Mouse (Mus musculus) adrenal gland, postnatal 36 days (tissue): Measurements from ENCODE around the gene Amigo2. TPM values are rescaled to one million over a fixed set of nuclear protein-coding genes. Genes with fewer than 3 reads are reported as not detected.

ENCODE experiments used
- DNase-seq, 2 experiments: peaks; one replicate each; pipeline ENCODE4 v3.0.0; 2021; ENCODE audit warnings: mixed read lengths in 1 of 2
- total RNA-seq, 2 experiments: library from RNA; stranded (reverse); gene quantifications; 2 replicates each; pipeline ENCODE4 v1.2.3; 2021

Gene Amigo2
- total RNA-seq, 2 experiments from 2014 or later: 7.0 to 12.0 TPM

GRCm38 (mm10) chr15:97267094-97267695 is 20.1 kb upstream of the Amigo2 start:
- no peak for DNase-seq

DNA sequence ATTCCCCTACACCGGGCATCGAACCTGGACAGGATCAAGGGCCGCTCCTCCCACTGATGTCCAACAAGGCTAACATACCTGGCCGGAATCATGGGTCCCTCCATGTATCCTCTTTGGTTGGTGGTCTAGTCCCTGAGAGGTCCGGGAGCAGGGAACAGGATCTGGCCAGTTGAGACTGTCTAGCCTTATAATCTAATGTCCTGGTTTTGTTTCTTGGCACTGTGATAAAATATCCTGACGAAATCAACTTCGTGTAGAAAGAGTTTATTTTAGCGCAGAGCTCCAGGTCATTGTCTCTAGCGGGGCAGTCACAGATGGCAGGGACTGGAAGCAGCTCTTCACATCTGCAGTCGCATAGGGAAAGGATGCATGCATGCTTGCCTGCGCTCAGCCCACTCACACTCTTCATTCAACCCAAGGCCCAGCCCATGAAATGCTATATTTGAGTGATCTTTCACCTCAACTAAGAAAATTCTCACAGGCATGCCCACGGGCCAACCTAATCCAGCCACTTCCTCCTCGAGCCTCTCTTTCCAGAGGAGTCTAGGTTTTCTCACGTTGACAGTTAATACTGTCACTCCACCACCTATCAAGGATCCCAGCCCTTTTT is 19.3 kb upstream of the Amigo2 start:
- no peak for DNase-seq

- no peak for DNase-seq
Measured at GRCm38 (mm10) chr15:97262251-97262650, 15.2 kb upstream of the Amigo2 start.

DNA sequence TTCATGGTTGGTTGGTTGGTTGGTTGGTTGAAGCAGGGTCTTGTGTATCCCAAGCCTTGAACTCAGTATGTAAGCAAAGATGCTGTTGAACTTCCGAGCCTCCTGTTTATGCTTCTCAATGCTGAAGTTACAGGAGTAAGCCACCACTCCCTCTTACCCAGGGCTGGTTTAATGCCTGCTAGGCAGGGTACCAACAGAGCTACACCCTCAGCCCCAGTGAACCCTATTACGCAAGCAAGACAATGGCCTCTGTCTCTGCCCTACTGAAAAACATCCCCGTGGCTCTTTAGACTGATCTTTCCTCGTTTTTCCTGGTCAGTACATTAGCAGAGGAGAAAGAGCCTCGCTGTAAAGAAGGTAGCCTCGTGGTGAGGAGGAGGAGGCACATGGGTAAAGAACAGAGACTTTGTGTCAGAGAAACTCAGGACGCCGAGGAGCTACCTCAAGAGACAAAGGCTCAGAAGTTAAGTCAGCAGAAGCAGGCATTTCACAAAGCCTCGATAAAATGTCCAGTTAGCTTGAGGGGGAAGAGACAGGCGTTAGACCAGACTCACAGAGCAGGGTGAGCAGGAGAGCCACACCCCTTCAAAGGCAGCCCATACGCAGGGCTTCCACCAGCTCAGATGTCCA is 13.0 kb upstream of the Amigo2 start:
- no peak for DNase-seq

- DNase-seq: peak in 1 of 2 experiments; percentile 28
Measured at GRCm38 (mm10) chr15:97259300-97259699, 12.2 kb upstream of the Amigo2 start.

GRCm38 (mm10) chr15:97258483-97259230 is 11.6 kb upstream of the Amigo2 start:
- no peak for DNase-seq

GRCm38 (mm10) chr15:97257206-97257775 is 10.2 kb upstream of the Amigo2 start:
- DNase-seq: no peak

GRCm38 (mm10) chr15:97256411-97256810 is 9.3 kb upstream of the Amigo2 start:
- no peak for DNase-seq

DNA sequence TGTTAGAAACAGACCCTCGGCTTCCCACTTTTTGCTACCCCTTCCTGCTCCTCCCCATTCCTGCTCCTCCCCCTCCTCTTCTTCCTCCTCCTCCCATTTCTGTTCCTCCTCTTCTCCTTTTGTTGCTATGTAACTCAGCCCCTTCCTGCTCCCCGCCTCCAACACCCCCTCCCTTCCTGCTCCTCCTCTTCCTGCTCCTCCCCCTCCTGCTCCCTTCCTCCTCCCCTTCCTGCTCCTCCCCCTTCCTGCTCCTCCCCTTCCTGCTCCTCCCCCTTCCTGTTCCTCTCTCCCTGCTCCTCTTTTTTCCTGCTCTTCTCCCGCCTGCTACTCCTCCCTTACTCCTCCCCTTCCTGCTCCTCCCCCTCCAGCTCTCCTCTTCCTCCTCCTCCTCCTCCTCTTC is 8.7 kb upstream of the Amigo2 start:
- no peak for DNase-seq

GRCm38 (mm10) chr15:97254375-97254774 is 7.3 kb upstream of the Amigo2 start:
- DNase-seq: no peak

DNA sequence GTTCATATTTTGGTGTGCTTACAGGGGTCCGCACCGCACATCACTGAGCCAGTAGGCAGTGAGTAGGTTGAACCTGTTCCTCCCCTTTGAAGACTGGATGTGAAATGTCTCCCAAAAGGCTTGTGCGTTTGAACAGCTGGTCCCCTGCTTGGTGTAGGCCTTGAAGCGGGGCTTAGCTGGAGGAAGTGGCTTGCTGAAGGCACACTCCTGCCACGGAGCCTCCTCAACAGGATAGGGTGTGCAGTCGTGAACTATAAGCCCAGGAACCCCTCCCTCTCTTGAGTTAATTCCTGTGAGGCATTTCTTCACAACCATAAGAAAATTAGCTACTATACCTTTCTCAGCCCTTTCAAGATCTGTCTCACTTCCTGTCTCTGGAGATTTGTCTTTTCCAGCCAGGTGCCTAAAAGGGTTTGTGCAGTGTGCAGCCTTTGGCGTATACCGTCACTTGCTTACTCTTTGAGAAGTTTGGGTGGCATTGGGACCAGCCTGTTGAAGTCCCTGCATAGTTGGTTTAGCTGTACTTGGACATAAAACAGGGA is 5.5 kb upstream of the Amigo2 start:
- DNase-seq: no peak

DNA sequence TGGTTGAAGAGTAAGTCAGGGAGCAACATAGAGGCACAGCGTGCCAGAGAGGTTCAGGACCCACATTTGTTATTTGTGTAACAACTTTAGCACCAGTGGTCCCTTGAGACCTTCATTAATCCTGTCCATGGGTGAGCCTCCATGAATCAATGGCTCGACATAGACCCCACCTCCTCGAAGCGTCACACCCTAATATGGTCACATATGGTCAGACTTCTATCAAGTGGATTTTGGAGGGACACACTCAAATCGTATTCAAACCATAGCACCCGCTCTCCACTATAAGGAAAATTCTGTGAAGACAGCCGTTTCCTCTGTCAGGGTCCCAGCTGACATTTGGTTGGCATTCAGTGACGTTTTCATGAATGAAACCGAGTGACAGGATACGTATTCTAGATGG is 2.2 kb upstream of the Amigo2 start:
- DNase-seq: no peak

DNA sequence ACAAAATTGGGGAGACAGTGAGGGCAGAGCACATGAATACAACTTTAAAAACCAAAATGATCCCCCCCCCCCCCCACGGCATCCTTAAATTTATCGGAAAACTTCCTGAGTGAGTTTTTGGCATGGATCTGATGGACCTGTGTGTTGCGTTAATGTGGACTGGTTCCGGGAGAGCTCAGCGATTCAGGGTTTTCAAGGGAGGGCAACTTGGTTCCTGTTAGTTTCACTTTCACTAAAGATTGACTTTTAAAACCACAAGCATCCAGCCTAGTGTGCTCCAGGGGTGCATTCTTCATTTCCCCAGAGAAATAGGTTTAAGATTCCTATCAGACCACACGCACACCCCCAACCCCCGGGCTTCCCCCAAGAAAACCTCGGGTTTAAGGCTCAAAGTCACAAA is 1.2 kb upstream of the Amigo2 start:
- DNase-seq: peak; percentile 30 to 34

DNA sequence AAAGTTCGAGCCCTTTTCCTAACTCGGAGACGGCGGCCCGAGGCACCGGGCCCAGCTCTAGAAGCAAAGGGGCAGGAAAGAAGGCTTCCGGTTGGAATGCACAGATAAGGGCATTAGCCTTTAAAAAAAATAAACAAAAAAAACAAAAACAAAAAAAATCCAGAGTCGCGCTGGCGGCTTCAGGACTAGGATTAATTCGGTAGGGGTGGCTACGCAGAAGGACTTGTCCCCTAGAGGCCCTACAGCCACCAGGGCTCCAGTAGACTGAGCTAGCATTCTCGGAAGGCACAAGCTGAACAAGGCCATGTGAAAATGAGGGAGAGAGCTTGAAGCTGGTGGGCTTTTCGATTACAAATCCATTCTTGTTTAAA is 689 bp upstream of the Amigo2 start:
- DNase-seq: peak; percentile 43 to 48

DNA sequence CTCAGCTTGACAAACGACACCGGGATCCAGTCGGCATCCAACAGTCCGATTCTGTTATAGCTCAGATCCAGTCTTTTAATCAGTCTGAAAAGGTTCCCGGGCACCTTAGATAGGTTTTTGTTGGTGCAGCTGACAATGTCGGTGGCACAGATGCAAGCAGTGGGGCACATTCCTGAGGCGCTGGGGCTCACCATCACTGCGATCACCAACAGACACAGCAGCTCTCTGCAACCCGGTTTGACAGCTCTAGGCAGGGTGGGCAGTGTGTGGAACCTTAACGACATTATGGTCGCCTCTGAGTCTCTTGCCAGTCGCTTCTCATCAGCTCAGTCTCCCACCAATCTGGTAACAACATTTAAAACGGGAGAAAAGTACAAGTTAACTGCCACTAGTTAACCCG is 831 bp downstream of the Amigo2 start:
- DNase-seq: no peak

DNA sequence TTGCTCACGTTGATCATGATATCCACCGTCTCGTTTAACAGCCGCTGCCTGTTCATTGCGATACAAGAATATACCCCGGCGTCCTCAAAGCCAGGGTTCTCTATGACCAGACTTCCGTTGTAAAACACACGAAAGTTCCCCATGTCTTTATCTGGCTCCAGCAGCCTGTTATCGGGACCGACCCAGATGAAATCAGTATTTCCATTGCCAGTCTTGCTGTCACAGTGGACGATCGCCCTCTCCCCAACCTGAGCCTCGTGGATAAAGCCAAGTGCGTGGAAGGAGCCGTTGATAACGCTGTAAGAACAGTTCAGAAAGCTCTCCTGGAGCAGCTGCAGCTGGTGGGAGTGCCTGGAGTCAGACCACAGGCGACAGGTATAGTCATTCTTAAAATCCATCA is 1.7 kb downstream of the Amigo2 start:
- DNase-seq: no peak

- DNase-seq: peak; percentile 57 to 83
Measured at GRCm38 (mm10) chr15:97236943-97237342, 10.1 kb downstream of the Amigo2 start.

DNA sequence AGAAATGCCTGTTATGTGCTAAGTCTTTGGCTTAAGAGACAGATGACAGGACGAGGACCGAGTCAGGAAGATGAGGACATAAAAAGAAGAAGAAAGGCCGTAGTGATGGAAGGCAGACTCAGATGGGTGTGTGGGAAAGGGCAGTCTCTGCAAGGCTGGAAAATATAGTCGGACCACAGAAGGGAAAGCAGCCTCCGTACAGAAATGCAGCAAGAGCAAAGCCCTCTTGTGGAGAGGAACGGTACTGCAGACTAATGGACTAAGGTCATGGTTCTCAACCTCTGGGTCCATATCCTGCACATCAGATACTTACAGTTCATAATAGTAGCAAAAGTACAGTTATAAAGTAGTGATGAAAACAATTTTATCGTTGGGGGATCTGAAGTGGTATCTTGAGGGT is 11.9 kb downstream of the Amigo2 start:
- DNase-seq: peak; percentile 52 to 71

DNA sequence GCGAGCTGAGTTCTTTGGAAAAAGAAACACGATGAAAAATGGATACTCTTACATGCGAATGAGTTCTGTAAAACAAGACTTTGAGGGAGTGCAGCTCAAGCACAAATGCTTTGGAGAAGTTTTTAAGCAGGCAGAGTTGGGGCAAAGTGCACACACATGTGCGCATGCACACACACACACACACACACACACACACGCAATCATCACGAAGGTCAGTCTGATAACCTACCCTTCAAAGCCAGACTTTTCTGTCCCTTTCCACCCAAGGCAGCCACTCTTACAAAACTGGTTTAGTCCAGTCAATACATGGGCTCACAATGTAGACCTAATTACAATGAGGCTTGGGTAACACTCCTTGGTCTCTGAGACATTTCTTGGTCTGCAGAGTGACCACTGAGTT is 13.0 kb downstream of the Amigo2 start:
- no peak for DNase-seq

GRCm38 (mm10) chr15:97229494-97230077 is 17.5 kb downstream of the Amigo2 start:
- DNase-seq: no peak

DNA sequence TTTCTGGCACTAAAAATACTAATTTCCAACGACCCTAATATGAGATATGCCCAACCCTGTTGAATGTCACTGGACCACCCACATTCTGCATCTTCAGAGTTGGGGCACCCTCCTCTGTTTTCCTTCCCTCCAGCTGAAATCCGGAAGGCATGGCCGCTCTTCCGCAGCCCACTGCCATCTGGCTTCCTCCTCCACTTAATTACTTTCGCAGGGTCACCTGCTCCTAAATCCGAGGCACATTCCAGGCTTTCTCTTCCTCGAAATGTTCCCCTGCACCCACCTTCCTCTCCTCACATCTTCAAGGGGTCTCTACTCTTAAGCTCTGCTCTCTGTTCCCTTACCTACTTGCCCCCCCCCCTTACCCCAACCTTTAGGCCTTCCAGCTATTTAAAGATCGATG is 23.1 kb downstream of the Amigo2 start:
- no peak for DNase-seq

- no peak for DNase-seq
Measured at GRCm38 (mm10) chr15:97223431-97223830, 23.7 kb downstream of the Amigo2 start.
